Mouse (Mus musculus) forebrain, embryonic 16.5 days (tissue): ENCODE results near the gene Zpbp2. TPM values are rescaled to one million over a fixed set of nuclear protein-coding genes. Genes with fewer than 3 reads are reported as not detected.

Experiments used
- ATAC-seq: fragments of 200-750 bp; cut with Nextera tagmentation; 2 replicates; pipeline ENCODE4 v1.8.0; 2017; ENCODE audit warnings: mild to moderate bottlenecking, moderate library complexity
- H3K27ac ChIP-seq: fragments of 300-500 bp; sonication (generic); 2 replicates; pipeline ENCODE4 v1.5.1; 2014; ENCODE audit warnings: low read length, control low read depth
- H3K27me3 ChIP-seq: fragments of 300-500 bp; sonication (generic); replicated peaks from 2 replicates; pipeline ENCODE4 v1.6.1; 2014; ENCODE audit warnings: low read length; ENCODE audit not compliant: control insufficient read depth, insufficient read depth
- H3K36me3 ChIP-seq: fragments of 300-500 bp; sonication (generic); 2 replicates; pipeline ENCODE4 v1.6.1; 2014; ENCODE audit not compliant: control insufficient read depth, insufficient read depth
- H3K4me1 ChIP-seq: fragments of 300-500 bp; sonication (generic); replicated peaks from 2 replicates; pipeline ENCODE4 v1.6.1; 2014; ENCODE audit warnings: low read length; ENCODE audit not compliant: control insufficient read depth, insufficient read depth
- H3K4me2 ChIP-seq: fragments of 300-500 bp; sonication (generic); 2 replicates; pipeline ENCODE4 v1.6.1; 2014; ENCODE audit warnings: mild to moderate bottlenecking, low read length, control low read depth
- H3K4me3 ChIP-seq: fragments of 300-500 bp; sonication (generic); replicated peaks from 2 replicates; pipeline ENCODE4 v1.5.1; 2014; ENCODE audit warnings: mild to moderate bottlenecking, low read length, control low read depth
- H3K9ac ChIP-seq: fragments of 300-500 bp; sonication (generic); replicated peaks from 2 replicates; pipeline ENCODE4 v1.6.1; 2014; ENCODE audit warnings: low read depth, low read length, control low read depth
- H3K9me3 ChIP-seq: fragments of 300-500 bp; sonication (generic); 2 replicates; pipeline ENCODE4 v1.6.1; 2016; ENCODE audit warnings: low read length; ENCODE audit not compliant: control insufficient read depth
- whole genome bisulfite sequencing: fragments of 180-500 bp; shearing (Covaris S2); extraction: QIAGEN DNeasy Blood & Tissue Kit; methylation state at CpG from one replicate; pipeline ENCODE4 v1.1.7; 2014; 5-methylcytosine and 5-hydroxymethylcytosine counted together
- polyA plus RNA-seq: library from polyadenylated mRNA; unstranded; fragments of >200 nt; fragmentation: Nextera tagmentation; extraction: Ambion mirVana; gene quantifications from 2 replicates; pipeline ENCODE4 v1.2.1, GENCODE M21; 2015

The Zpbp2 gene
- 0.25 TPM in 1 of 2 replicates, not detected in the other for polyA plus RNA-seq

DNA sequence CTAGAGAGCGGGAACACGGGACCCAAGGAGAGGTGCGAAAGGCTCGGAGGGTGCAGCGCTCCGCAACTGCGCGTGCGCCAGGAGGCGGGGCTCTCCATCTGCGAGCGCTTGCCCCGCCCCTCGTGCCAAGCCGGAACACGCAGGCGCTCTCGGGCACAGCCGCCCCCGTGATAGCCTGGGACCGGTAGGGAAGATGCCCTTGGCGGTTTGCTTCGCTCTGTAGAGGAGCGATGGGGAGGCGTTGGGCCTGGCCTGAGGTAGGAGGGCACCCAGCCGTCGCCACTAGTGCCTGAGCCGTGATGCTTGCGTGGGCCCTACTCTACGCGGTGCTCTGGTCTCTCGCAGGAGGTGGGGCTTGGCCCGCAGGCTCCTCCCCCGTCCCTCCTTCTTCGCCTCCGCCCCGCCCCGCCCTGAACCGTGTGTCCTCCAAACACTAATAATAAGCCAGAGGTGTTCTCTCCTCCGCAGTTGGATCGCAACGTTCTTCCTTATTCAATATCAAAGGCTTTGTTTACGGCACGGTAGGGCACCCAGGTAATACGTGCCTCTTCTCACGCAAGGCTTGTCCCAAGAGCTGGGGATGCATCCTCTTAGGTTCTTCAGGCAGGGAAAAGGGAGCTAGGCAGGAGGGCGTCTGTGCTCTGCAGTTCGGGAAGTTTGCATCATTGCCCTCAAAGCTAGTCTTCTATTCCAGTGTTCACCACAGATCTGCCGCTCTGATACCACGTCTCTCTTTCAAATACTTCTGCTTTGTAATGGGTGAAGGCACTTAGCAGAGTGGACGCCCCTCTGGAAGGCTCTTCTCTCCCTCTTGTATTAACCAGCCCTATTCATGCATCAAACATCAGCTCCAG lies at the start of gene Zpbp2:
Gene Zpbp2, plus strand, starts transcription at position 123 of the 854 bp plus-strand sequence.
- Histone ChIP-seq H3K9ac (peak within 1 kb of the TSS; percentile 82), H3K27me3 (peaks cover 35% of the 10 kb centered on the region), H3K36me3 (no peaks in the 10 kb centered on the region), H3K4me2 (peak within 1 kb of the TSS; percentile 92), H3K4me3 (peak within 1 kb of the TSS; percentile 79), H3K9me3 (no peaks in the 10 kb centered on the region), H3K27ac (peak within 1 kb of the TSS; percentile 84), H3K4me1 (peaks cover 8% of the 10 kb centered on the region)
- under 1% methylated on average over 51 of the region's 51 CpGs for WGBS
- ATAC-seq: peak; percentile 98

DNA sequence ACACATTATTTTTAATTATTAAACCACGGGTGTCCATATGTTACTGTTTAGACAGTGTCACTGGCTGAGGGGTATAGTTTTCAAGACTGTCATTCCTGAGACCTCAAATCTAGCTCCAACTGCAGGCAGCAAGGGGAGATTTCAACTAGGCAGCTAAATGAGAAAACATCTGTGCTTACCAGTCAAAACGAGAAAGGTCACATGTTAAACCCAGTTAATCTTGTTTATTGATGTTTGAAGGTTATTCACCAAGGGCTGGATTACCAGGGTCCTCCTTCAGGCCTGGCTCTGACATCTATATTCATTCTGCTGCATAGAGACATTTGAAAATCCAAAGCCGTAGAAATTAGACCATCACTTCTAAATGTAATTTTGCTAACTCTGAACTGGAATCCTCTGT lies 46.0 kb upstream of the Zpbp2 start:
- WGBS: 73% methylated on average over 3 of the region's 3 CpGs
- Histone ChIP-seq H3K9ac (no peak overlapping the region), H3K4me2 (no peak overlapping the region), H3K4me1 (no peaks in the 10 kb centered on the region), H3K27me3 (peaks cover 7% of the 10 kb centered on the region; the same call in 1 of the 2 replicates), H3K36me3 (no peaks in the 10 kb centered on the region), H3K4me3 (no peak overlapping the region), H3K27ac (no peak overlapping the region), H3K9me3 (no peaks in the 10 kb centered on the region)
- no peak for ATAC-seq

DNA sequence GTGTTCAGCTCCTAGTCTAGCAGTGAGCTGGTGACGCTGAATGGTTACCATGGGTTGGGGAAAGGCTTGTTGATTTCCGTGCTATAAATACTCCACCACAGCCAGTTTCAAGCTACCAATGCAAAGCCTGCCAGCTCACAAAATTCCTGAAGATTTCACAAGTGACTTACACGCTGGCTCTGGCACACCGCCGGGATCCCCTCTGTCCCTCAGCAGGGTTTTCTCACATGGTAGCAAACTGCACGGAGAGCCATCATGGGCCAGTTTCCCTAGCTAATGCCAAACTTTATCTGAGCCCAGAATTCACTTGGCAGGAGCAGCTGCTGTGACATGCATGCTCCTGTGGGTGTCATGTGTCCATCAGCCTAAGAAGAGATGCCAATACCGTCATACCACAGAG lies 41.5 kb upstream of the Zpbp2 start:
- H3K4me2 ChIP-seq: no peak overlapping the region
- H3K9me3 ChIP-seq: no peaks in the 10 kb centered on the region
- H3K4me1 ChIP-seq: no peaks in the 10 kb centered on the region
- no peak for ATAC-seq
- no peaks in the 10 kb centered on the region for H3K27me3 ChIP-seq
- H3K4me3 ChIP-seq: no peak overlapping the region
- no peak overlapping the region for H3K27ac ChIP-seq
- H3K36me3 ChIP-seq: no peaks in the 10 kb centered on the region
- 66% methylated on average over 7 of the region's 7 CpGs for WGBS
- no peak overlapping the region for H3K9ac ChIP-seq

DNA sequence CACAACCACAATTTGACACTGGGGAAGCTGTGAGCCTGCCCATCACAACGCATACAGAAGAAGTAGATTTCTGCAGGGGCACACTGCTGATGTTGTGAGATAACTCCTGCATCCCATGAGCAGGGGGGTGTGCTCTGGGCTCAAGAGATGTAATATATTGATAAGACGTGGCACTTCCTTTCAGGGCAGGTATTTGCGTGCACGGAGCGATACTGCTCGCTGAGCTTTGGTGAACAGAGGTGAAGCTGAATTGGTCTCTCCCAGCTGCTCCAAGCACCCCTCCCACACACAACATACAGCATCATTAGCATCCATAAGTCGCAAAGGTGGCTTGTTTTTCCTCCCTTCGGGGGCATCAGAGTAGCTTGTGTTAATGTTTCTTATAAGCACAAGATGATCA lies 40.8 kb upstream of the Zpbp2 start:
- Histone ChIP-seq H3K9ac (no peak overlapping the region), H3K27me3 (no peaks in the 10 kb centered on the region), H3K27ac (no peak overlapping the region), H3K4me1 (no peaks in the 10 kb centered on the region), H3K36me3 (no peaks in the 10 kb centered on the region), H3K9me3 (no peaks in the 10 kb centered on the region), H3K4me3 (no peak overlapping the region), H3K4me2 (no peak overlapping the region)
- no peak for ATAC-seq
- WGBS: 89% methylated on average over 8 of the region's 8 CpGs

DNA sequence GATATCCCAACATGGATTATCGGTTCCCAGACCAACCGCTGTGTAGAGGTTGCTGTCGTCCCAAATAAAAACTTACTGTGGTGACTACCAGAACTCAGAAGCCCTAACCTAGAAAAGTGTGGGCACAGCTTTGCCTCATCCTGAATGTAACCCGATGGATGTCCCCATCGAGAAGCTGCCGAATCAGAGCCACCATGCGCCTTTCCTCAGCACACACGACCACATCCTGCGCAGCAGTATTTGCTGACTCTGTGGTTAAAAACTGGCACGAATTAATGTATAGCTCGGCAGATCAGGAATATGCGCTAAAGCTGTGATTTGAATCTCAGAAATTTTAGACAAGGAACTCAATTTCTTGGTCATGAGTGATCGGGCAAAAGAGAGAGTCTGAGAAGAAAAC lies 38.0 kb upstream of the Zpbp2 start:
- H3K9me3 ChIP-seq: no peaks in the 10 kb centered on the region
- H3K4me1 ChIP-seq: no peaks in the 10 kb centered on the region
- no peak overlapping the region for H3K4me2 ChIP-seq
- H3K4me3 ChIP-seq: no peak overlapping the region
- no peak for ATAC-seq
- H3K27me3 ChIP-seq: 0 out of 2 replicates have a peak, but pooled peaks cover 3% of the 10 kb centered on the region
- no peaks in the 10 kb centered on the region for H3K36me3 ChIP-seq
- 96% methylated on average over 13 of the region's 13 CpGs for WGBS
- no peak overlapping the region for H3K27ac ChIP-seq
- no peak overlapping the region for H3K9ac ChIP-seq

DNA sequence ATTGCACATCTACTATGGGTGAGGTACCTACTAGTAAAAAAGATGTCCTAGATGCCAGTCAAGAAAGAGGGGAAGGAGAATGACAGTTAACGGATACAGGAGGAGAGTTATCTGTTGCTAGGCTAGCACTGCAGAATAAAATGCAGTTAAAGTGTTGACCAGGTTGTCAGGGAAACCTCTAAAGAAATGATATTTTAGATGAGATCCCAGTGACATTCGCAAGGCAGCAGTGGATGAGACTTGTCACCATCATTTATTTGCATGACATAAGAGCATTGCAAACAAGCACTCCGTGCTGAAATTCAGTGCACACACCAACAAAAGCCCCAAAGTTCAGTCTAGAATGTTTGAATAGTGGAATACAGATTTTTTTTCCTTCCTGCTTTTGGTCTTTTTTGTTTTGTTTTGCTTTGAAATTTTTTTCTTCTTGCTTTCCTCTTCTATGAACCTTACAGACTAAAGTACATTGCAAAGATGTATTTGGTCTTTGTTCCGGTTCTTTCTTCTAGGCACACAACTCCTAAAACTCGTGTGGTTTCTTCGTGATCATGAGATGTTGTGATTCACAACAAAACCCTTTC lies 37.5 kb upstream of the Zpbp2 start:
- Histone ChIP-seq H3K9ac (no peak overlapping the region), H3K9me3 (no peaks in the 10 kb centered on the region), H3K4me2 (no peak overlapping the region), H3K27me3 (0 out of 2 replicates have a peak, but pooled peaks cover 3% of the 10 kb centered on the region), H3K4me1 (no peaks in the 10 kb centered on the region), H3K27ac (no peak overlapping the region), H3K4me3 (no peak overlapping the region), H3K36me3 (no peaks in the 10 kb centered on the region)
- no peak for ATAC-seq
- WGBS: 52% methylated on average over 6 of the region's 6 CpGs

DNA sequence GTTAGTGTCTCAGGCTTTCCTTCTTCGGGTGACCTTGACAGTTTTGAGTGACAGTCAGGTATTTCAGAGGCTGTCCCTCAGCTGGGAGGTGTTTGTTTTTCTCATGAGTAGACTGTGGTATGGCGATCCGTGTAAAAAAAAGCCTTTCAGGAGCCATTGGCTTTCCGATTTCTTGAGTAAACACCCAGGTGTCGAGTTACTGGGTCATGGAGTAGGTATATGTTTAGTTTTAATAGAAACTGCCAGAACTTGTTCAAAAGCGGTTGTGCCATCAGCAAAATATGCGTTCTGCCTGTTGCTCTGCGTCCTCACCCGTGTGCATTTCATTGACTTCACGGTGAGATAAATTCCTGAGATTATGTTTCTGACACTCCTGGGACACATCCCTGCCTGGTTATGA lies 30.4 kb upstream of the Zpbp2 start:
- Histone ChIP-seq H3K27ac (no peak overlapping the region), H3K27me3 (peaks cover 3% of the 10 kb centered on the region; the same call in 1 of the 2 replicates), H3K36me3 (no peaks in the 10 kb centered on the region), H3K9me3 (no peaks in the 10 kb centered on the region), H3K4me3 (no peak overlapping the region), H3K4me2 (no peak overlapping the region), H3K9ac (no peak overlapping the region), H3K4me1 (no peaks in the 10 kb centered on the region)
- no peak for ATAC-seq
- WGBS: 70% methylated on average over 10 of the region's 10 CpGs

DNA sequence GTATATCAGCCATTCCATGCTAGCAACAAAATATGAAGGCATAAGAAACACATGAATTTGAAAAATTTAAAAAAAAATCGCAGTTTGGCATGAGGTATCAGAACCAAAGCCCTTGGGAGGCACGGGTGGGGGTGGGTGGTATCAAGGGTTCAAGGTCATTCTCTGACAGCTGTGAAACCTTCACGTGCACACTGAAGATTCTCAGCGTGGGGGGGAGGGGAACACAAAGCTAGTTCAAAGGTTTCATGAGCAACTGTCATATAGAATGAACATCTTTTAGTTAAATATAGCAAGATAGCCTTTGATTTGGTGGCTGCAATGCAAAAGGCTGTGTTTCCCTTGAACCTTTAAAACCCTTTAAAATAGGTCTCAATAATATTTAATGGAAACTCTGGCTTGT lies 25.8 kb upstream of the Zpbp2 start:
- no peak for ATAC-seq
- WGBS: 68% methylated on average over 4 of the region's 4 CpGs

DNA sequence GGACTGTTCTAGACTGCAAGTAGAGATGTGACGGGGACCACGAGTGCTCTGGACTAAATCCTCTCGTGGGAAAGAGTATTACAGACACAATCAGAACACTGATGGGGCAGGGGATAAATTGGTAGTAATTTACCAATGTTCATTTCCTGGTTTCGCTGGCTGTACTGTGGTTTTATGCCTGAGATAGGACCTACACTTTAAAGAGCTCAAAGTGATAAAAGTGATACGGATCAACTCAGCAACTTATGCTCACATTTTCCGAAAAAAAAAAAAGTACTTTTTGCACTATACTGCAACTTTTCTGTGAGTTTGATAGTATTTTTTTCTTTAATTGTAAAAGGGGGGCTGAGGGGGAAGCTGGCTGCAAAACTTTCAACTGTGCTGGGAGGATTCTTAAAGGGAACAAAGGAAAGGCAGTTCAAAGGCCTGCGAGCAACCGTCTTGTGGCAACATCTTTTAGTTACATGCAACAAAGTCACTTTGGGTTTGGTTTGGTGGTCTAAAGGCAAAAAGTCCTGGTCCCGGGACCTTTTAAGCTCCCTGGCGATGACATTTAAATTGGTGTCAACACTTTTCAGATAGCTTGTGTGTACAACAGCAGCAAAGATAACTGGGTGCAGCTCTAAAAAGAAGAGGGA lies 24.0 kb upstream of the Zpbp2 start:
- Histone ChIP-seq H3K4me2 (no peak overlapping the region), H3K4me3 (no peak overlapping the region), H3K27me3 (no peaks in the 10 kb centered on the region; the same call in 1 of the 2 replicates), H3K27ac (no peak overlapping the region), H3K9me3 (no peaks in the 10 kb centered on the region), H3K4me1 (no peaks in the 10 kb centered on the region), H3K9ac (no peak overlapping the region), H3K36me3 (no peaks in the 10 kb centered on the region)
- no peak for ATAC-seq
- WGBS: 77% methylated on average over 10 of the region's 10 CpGs

More for the DNA sequence above, 25.8 kb upstream of the Zpbp2 start:
- H3K4me2 ChIP-seq: no peak overlapping the region
- H3K36me3 ChIP-seq: no peaks in the 10 kb centered on the region
- no peaks in the 10 kb centered on the region; the same call in 1 of the 2 replicates for H3K27me3 ChIP-seq
- no peak overlapping the region for H3K27ac ChIP-seq
- no peak overlapping the region for H3K9ac ChIP-seq
- H3K9me3 ChIP-seq: no peaks in the 10 kb centered on the region
- no peaks in the 10 kb centered on the region for H3K4me1 ChIP-seq
- no peak overlapping the region for H3K4me3 ChIP-seq
